Mouse (Mus musculus) lung, embryonic 15.5 days (tissue): ENCODE measurements at regions not wholly inside any gene's neighbourhood (a gene's known extent, or its start where the extent isn't known, plus 50 kb on each side); places are given as distances from the start of the nearest gene placed in this dataset.

Source experiments
- ATAC-seq: fragments of 200-750 bp; cut with Nextera tagmentation; 2 replicates; pipeline ENCODE4 v1.8.0; 2017; ENCODE audit warnings: moderate number of reproducible peaks, borderline replicate concordance; ENCODE audit not compliant: low FRiP score, low TSS enrichment; ENCODE audit errors: extremely low read depth
- H3K27ac ChIP-seq: fragments of 300-500 bp; sonication (generic); 2 replicates; pipeline ENCODE4 v1.5.1; 2015; ENCODE audit warnings: moderate library complexity, mild to moderate bottlenecking, inconsistent platforms
- H3K27me3 ChIP-seq: fragments of 300-500 bp; sonication (generic); 2 replicates; pipeline ENCODE4 v1.6.1; 2015; ENCODE audit warnings: inconsistent platforms
- H3K36me3 ChIP-seq: fragments of 300-500 bp; sonication (generic); 2 replicates; pipeline ENCODE4 v1.6.1; 2015; ENCODE audit warnings: inconsistent platforms
- H3K4me1 ChIP-seq: fragments of 300-500 bp; sonication (generic); 2 replicates; pipeline ENCODE4 v1.6.1; 2015; ENCODE audit warnings: inconsistent platforms
- H3K4me2 ChIP-seq: fragments of 300-500 bp; sonication (generic); 2 replicates; pipeline ENCODE4 v1.6.1; 2015; ENCODE audit warnings: inconsistent platforms, mild to moderate bottlenecking, moderate library complexity
- H3K4me3 ChIP-seq: fragments of 300-500 bp; sonication (generic); 2 replicates; pipeline ENCODE4 v1.5.1; 2015; ENCODE audit warnings: mild to moderate bottlenecking, inconsistent platforms
- H3K9ac ChIP-seq: fragments of 300-500 bp; sonication (generic); 2 replicates; pipeline ENCODE4 v1.6.1; 2015; ENCODE audit warnings: inconsistent platforms
- H3K9me3 ChIP-seq: fragments of 300-500 bp; sonication (generic); 2 replicates; pipeline ENCODE4 v1.6.1; 2016; ENCODE audit warnings: inconsistent platforms
- WGBS: fragments of 180-500 bp; shearing (Covaris S2); methylation state at CpG from one replicate; pipeline ENCODE4 v1.1.7; 2015; 5-methylcytosine and 5-hydroxymethylcytosine counted together

- no peak overlapping the region for H3K4me3 ChIP-seq
- H3K36me3 ChIP-seq: no peaks in the 10 kb centered on the region
- peaks cover 5% of the 10 kb centered on the region; the same call in 1 of the 2 replicates for H3K4me1 ChIP-seq
- 90% methylated on average over 4 of the region's 4 CpGs for WGBS
- H3K27ac ChIP-seq: no peak overlapping the region
- no peaks in the 10 kb centered on the region for H3K27me3 ChIP-seq
- no peaks in the 10 kb centered on the region for H3K9me3 ChIP-seq
- H3K9ac ChIP-seq: no peak overlapping the region
- no peak overlapping the region for H3K4me2 ChIP-seq
- no peak for ATAC-seq
These were observed 63.6 kb downstream of the 4930564D02Rik start for GRCm38 (mm10) chr3:105130228-105130627.

DNA sequence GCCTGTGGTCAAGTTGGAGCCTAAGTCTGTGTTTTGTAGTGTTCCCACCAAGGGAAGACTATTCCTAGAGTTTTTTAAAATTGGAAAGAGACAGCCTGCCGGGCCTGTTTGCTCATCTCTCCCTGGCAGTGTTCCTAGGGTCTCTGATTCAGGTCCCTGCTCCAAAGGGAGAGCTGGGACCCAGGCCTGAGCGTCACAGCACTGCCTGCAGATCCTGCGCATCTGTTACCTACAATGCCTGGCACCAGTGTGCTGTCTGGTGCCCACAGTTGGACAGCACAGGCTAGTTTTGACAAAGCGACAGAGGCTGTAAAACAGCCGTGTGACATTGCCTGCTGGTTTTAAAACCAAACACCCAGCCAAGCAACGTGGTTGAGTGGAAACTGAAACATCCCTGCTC, 64.4 kb downstream of the 4930564D02Rik start:
- no peaks in the 10 kb centered on the region for H3K36me3 ChIP-seq
- ATAC-seq: no peak
- H3K9ac ChIP-seq: no peak overlapping the region
- H3K4me1 ChIP-seq: peaks cover 5% of the 10 kb centered on the region; the same call in 1 of the 2 replicates
- H3K4me2 ChIP-seq: no peak overlapping the region
- no peak overlapping the region for H3K4me3 ChIP-seq
- no peak overlapping the region for H3K27ac ChIP-seq
- WGBS: 83% methylated on average over 6 of the region's 6 CpGs
- H3K27me3 ChIP-seq: no peaks in the 10 kb centered on the region
- H3K9me3 ChIP-seq: no peaks in the 10 kb centered on the region

- Histone ChIP-seq H3K4me1 (peaks cover under 1% of the 10 kb centered on the region; the same call in 1 of the 2 replicates), H3K9me3 (no peaks in the 10 kb centered on the region), H3K36me3 (no peaks in the 10 kb centered on the region), H3K4me3 (no peak overlapping the region), H3K27ac (no peak overlapping the region), H3K9ac (no peak overlapping the region), H3K4me2 (no peak overlapping the region), H3K27me3 (no peaks in the 10 kb centered on the region)
- no peak for ATAC-seq
- 75% methylated on average over 4 of the region's 4 CpGs for WGBS
These were observed 66.4 kb downstream of the 4930564D02Rik start for GRCm38 (mm10) chr3:105133011-105133410.

DNA sequence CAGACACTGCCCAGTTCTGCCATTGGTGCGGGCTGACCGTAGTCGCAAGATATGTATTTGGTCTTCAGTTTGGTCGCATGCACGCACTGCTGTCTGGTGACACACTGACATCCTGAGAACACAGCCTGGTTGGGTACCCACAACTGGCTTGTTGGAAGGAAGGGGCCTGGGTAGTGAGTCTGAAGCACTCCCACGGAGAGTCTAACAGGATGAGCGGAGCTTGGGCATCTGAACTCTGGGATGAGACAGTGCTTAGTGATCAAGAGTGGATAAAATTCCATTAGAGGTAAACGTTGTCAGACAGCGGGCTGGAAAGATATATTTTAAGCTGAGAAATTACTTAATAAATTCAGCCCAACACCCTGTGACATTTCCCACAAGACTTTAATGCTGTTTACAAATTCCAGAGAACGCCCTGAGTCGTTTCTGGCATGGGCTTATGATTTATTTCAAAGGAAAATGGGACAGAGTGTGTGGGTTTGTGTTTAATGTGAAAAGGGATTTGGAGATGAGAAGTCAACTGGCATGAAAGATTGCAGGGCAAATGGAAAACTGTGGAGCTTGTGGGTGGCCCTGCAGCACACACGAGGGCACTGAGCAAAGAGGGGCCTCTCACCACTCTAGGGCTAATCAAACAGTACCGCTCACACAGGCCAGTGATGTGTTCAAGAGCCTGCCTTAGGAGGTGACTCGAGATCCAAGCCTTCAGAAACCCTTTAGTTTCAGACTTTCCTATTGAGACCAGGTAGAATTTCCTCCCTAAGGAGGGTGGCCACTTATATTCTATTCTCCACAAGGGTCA, 74.7 kb downstream of the 4930564D02Rik start:
- no peaks in the 10 kb centered on the region for H3K27me3 ChIP-seq

GRCm38 (mm10) chr3:105142631-105143030, 76.0 kb downstream of the 4930564D02Rik start:
- Histone ChIP-seq H3K4me3 (no peak overlapping the region), H3K27me3 (no peaks in the 10 kb centered on the region), H3K27ac (no peak overlapping the region), H3K36me3 (no peaks in the 10 kb centered on the region), H3K9ac (no peak overlapping the region), H3K4me1 (peaks cover 9% of the 10 kb centered on the region; the same call in 1 of the 2 replicates), H3K4me2 (no peak overlapping the region), H3K9me3 (no peaks in the 10 kb centered on the region)
- ATAC-seq: no peak

More for the DNA sequence above, 74.7 kb downstream of the 4930564D02Rik start:
- Histone ChIP-seq H3K36me3 (no peaks in the 10 kb centered on the region), H3K4me1 (peaks cover 9% of the 10 kb centered on the region; the same call in 1 of the 2 replicates), H3K9me3 (no peaks in the 10 kb centered on the region), H3K27ac (no peak overlapping the region; the same call in 1 of the 2 replicates), H3K4me2 (no peak overlapping the region), H3K4me3 (no peak overlapping the region), H3K9ac (no peak overlapping the region)
- no peak for ATAC-seq
- WGBS: 38% methylated on average over 14 of the region's 14 CpGs

- Histone ChIP-seq H3K27ac (no peak overlapping the region), H3K9ac (no peak overlapping the region), H3K4me3 (no peak overlapping the region), H3K36me3 (no peaks in the 10 kb centered on the region), H3K4me2 (no peak overlapping the region; the same call in 1 of the 2 replicates), H3K9me3 (no peaks in the 10 kb centered on the region), H3K4me1 (no peaks in the 10 kb centered on the region), H3K27me3 (no peaks in the 10 kb centered on the region)
- ATAC-seq: peak; percentile 59; the same call in 1 of the 2 replicates
- WGBS: 19% methylated on average over 11 of the region's 11 CpGs
These were observed 85.0 kb downstream of the 4930564D02Rik start for GRCm38 (mm10) chr3:105151475-105152157.

GRCm38 (mm10) chr3:105152158-105152541, 85.5 kb downstream of the 4930564D02Rik start:
- H3K36me3 ChIP-seq: no peaks in the 10 kb centered on the region
- no peak overlapping the region for H3K9ac ChIP-seq
- no peak overlapping the region for H3K27ac ChIP-seq
- H3K4me3 ChIP-seq: no peak overlapping the region
- WGBS: 19% methylated on average over 1 of the region's 1 CpGs
- no peaks in the 10 kb centered on the region for H3K4me1 ChIP-seq
- no peaks in the 10 kb centered on the region for H3K27me3 ChIP-seq
- no peak for ATAC-seq
- no peak overlapping the region; the same call in 1 of the 2 replicates for H3K4me2 ChIP-seq
- H3K9me3 ChIP-seq: no peaks in the 10 kb centered on the region

DNA sequence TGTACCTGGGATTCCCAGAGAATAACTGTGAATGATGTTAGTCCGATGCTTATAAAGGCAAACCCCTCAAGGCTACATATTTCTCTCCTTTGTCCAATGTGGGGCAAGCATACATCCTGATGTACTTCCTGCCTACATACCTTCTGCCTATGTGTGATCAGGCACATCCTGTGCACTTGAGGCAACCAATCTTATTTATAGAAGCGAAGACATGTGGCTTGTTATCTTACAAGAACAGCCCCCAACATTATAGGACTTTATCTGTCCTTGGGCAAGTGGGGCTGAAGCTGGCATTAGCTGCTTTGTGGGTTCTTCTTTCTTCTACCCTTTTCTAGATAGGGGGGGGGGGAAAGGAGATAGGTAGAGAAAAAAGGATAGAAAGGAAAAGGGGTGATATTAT, 91.7 kb downstream of the 4930564D02Rik start:
- Histone ChIP-seq H3K9me3 (no peaks in the 10 kb centered on the region), H3K36me3 (no peaks in the 10 kb centered on the region), H3K27ac (no peak overlapping the region), H3K4me1 (no peaks in the 10 kb centered on the region), H3K4me3 (no peak overlapping the region), H3K9ac (no peak overlapping the region), H3K4me2 (no peak overlapping the region), H3K27me3 (no peaks in the 10 kb centered on the region)
- no peak for ATAC-seq
- 71% methylated on average over 2 of the region's 2 CpGs for WGBS

GRCm38 (mm10) chr3:105165355-105165754, 98.7 kb downstream of the 4930564D02Rik start:
- H3K9me3 ChIP-seq: no peaks in the 10 kb centered on the region; the same call in 1 of the 2 replicates
- no peaks in the 10 kb centered on the region for H3K4me1 ChIP-seq
- ATAC-seq: no peak
- no peaks in the 10 kb centered on the region for H3K27me3 ChIP-seq
- H3K36me3 ChIP-seq: no peaks in the 10 kb centered on the region
- H3K4me3 ChIP-seq: no peak overlapping the region
- WGBS: 47% methylated on average over 2 of the region's 2 CpGs
- no peak overlapping the region for H3K27ac ChIP-seq
- H3K4me2 ChIP-seq: no peak overlapping the region
- H3K9ac ChIP-seq: no peak overlapping the region

DNA sequence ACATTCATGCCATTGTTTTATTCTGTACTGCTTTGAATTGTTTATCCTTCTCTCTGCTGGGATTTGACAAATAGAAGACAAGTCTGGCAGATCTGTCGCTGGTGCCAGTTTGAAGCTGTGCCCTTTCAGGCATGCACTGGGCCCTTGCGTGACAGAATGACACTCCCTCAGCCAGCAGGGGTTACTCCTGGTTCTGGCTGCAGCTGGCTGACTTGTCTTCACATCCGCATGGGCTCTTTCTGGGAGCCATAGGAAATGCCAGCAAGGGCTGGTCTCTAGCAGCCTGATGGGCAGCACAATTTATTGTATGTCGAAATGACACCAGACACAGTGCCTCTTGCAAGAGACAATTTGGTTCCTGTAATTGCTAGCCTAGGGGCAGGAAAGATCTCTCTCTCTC, 102.5 kb downstream of the 4930564D02Rik start:
- no peak for ATAC-seq
- WGBS: 39% methylated on average over 4 of the region's 4 CpGs
- H3K4me2 ChIP-seq: no peak overlapping the region
- no peak overlapping the region for H3K9ac ChIP-seq
- no peaks in the 10 kb centered on the region; the same call in 1 of the 2 replicates for H3K9me3 ChIP-seq
- H3K4me1 ChIP-seq: no peaks in the 10 kb centered on the region
- no peaks in the 10 kb centered on the region for H3K27me3 ChIP-seq
- H3K36me3 ChIP-seq: no peaks in the 10 kb centered on the region
- no peak overlapping the region for H3K27ac ChIP-seq
- H3K4me3 ChIP-seq: no peak overlapping the region

GRCm38 (mm10) chr3:105171527-105171926, 104.9 kb downstream of the 4930564D02Rik start:
- no peaks in the 10 kb centered on the region for H3K4me1 ChIP-seq
- no peak for ATAC-seq
- no peak overlapping the region for H3K27ac ChIP-seq
- H3K9me3 ChIP-seq: no peaks in the 10 kb centered on the region; the same call in 1 of the 2 replicates
- no peak overlapping the region for H3K4me2 ChIP-seq
- H3K27me3 ChIP-seq: no peaks in the 10 kb centered on the region
- H3K36me3 ChIP-seq: no peaks in the 10 kb centered on the region
- H3K9ac ChIP-seq: no peak overlapping the region
- H3K4me3 ChIP-seq: no peak overlapping the region
- WGBS: 74% methylated on average over 5 of the region's 5 CpGs

GRCm38 (mm10) chr3:105172054-105172453, 105.4 kb downstream of the 4930564D02Rik start:
- no peak overlapping the region for H3K4me2 ChIP-seq
- no peaks in the 10 kb centered on the region for H3K27me3 ChIP-seq
- H3K4me3 ChIP-seq: no peak overlapping the region
- no peaks in the 10 kb centered on the region for H3K4me1 ChIP-seq
- 56% methylated on average over 1 of the region's 1 CpGs for WGBS
- H3K27ac ChIP-seq: no peak overlapping the region
- H3K9ac ChIP-seq: no peak overlapping the region
- H3K36me3 ChIP-seq: no peaks in the 10 kb centered on the region
- no peaks in the 10 kb centered on the region; the same call in 1 of the 2 replicates for H3K9me3 ChIP-seq
- no peak for ATAC-seq
